8 mouse cellular contexts compared by ENCODE assay signal in the genomic region with DNA sequence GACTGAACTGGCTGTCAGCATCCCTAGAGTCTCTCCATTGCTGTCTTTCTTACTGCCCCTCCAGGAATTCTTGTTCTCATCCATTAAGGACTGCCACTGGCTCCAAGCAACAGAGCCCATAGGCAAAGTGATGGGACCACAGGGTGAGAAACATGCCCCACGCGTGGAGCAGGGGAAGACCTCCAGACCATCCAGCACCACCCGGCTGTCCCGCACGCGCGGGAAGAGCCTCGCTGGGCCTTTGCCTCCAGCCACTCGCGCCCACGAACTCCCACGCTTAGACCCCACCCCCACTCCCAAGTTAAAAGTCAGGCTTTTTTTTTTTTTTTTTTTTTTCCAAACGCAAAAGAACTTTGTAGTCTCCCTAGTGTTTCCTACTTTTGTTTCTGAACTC. TPM values are rescaled to one million over a fixed set of nuclear protein-coding genes. Genes with fewer than 3 reads are reported as not detected.
DNase-seq lines count a peak whose midpoint lies in the region; ATAC-seq and TF ChIP-seq lines count a peak whose summit lies in the region.

No protein-coding gene starts in this region.

- no peaks in the 10 kb centered on the region for H3K9me3 ChIP-seq in intestine, embryonic 14.5 days (ENCODE audit: control insufficient read depth, low read length)
- H3K9me3 ChIP-seq in midbrain, embryonic 15.5 days, result no peaks in the 10 kb centered on the region

- no peak for TF ChIP-seq CTCF in lung, adult 2 months (IDR thresholded peaks at IDR 0.05; ENCODE audit: insufficient read depth, low read length)
- TF ChIP-seq CTCF in embryonic fibroblast, embryonic 13.5 days (IDR thresholded peaks at IDR 0.05; ENCODE audit: borderline replicate concordance, insufficient read depth, low read length), result no peak

- H3K4me2 ChIP-seq in intestine, embryonic 14.5 days (ENCODE audit: low read length), result peak overlapping the region; percentile 92
- H3K4me2 ChIP-seq in midbrain, embryonic 15.5 days, result peak overlapping the region; percentile 99

- H3K27me3 ChIP-seq in intestine, embryonic 14.5 days (replicated peaks; ENCODE audit: control insufficient read depth, insufficient read depth, low read length), result no peaks in the 10 kb centered on the region
- peaks cover 17% of the 10 kb centered on the region; the same call in 1 of the 2 replicates for H3K27me3 ChIP-seq in midbrain, embryonic 15.5 days (replicated peaks)

- no peaks in the 10 kb centered on the region for H3K36me3 ChIP-seq in intestine, embryonic 14.5 days (ENCODE audit: control insufficient read depth, insufficient read depth, low read length)
- H3K36me3 ChIP-seq in midbrain, embryonic 15.5 days (replicated peaks), result no peaks in the 10 kb centered on the region

- ATAC-seq in intestine, embryonic 14.5 days (replicated peaks; ENCODE audit: low FRiP score, low TSS enrichment, low read depth), result peak; percentile 14; the same call in 1 of the 2 replicates
- no peak for ATAC-seq in midbrain, embryonic 15.5 days (replicated peaks)

- TF ChIP-seq POLR2A in lung, adult 2 months (IDR thresholded peaks at IDR 0.05; ENCODE audit: borderline replicate concordance, extremely low read depth, low read depth, low read length), result no peak
- no peak for TF ChIP-seq POLR2A in embryonic fibroblast, embryonic 13.5 days (IDR thresholded peaks at IDR 0.05; ENCODE audit: low read depth, low read length)

- peaks cover 6% of the 10 kb centered on the region for H3K4me1 ChIP-seq in lung, adult 2 months (ENCODE audit: control insufficient read depth, insufficient read depth, low read length)
- H3K4me1 ChIP-seq in embryonic fibroblast, embryonic 13.5 days (ENCODE audit: control insufficient read depth, insufficient read depth, low read length), result peaks cover 15% of the 10 kb centered on the region
- peaks cover 14% of the 10 kb centered on the region; the same call in 1 of the 2 replicates for H3K4me1 ChIP-seq in intestine, embryonic 14.5 days (replicated peaks; ENCODE audit: control insufficient read depth, insufficient read depth, low read length)
- H3K4me1 ChIP-seq in midbrain, embryonic 15.5 days, result peaks cover 19% of the 10 kb centered on the region

- peak overlapping the region; percentile 89 for H3K9ac ChIP-seq in intestine, embryonic 14.5 days (ENCODE audit: low read length)
- H3K9ac ChIP-seq in midbrain, embryonic 15.5 days, result peak overlapping the region; percentile 50; the same call in 1 of the 2 replicates

- 2% methylated on average over 13 of the region's 13 CpGs for WGBS in lung, adult 2 months
- 2% methylated on average over 13 of the region's 13 CpGs for WGBS in intestine, embryonic 14.5 days
- WGBS in midbrain, embryonic 15.5 days, result 2% methylated on average over 13 of the region's 13 CpGs

- peak; percentile 47 for DNase-seq in lung, adult 2 months
- no peak for DNase-seq in lung, postnatal 25 days (ENCODE audit: low spot score)
- DNase-seq in intestine, embryonic 14.5 days (ENCODE audit: low spot score), result no peak
- DNase-seq in left cerebral cortex, postnatal 36 days (ENCODE audit: low spot score in 2 of 2), result no peak
- DNase-seq in right cerebral cortex, postnatal 4 days, result no peak
- DNase-seq in urinary bladder, adult 2 months (ENCODE audit: low spot score), result no peak

- peak overlapping the region; percentile 63 for H3K27ac ChIP-seq in embryonic fibroblast, embryonic 13.5 days (ENCODE audit: insufficient read depth, low read length)
- H3K27ac ChIP-seq in intestine, embryonic 14.5 days (ENCODE audit: low read depth), result peak overlapping the region; percentile 66; the same call in 1 of the 2 replicates
- no peak overlapping the region for H3K27ac ChIP-seq in midbrain, embryonic 15.5 days

- intact Hi-C loops in left cerebral cortex, postnatal 36 days (cut with DNase I), result loop anchor here (5.0 kb wide), 1 partner anchor 285 kb away; no protein-coding TSS in a partner anchor

- H3K4me3 ChIP-seq in lung, adult 2 months (replicated peaks; ENCODE audit: extremely low read depth, low read depth, low read length), result peak overlapping the region; percentile 87
- H3K4me3 ChIP-seq in embryonic fibroblast, embryonic 13.5 days (ENCODE audit: insufficient read depth, low read length), result peak overlapping the region; percentile 53
- peak overlapping the region; percentile 71 for H3K4me3 ChIP-seq in intestine, embryonic 14.5 days (ENCODE audit: low read depth, low read length)
- peak overlapping the region; percentile 49 for H3K4me3 ChIP-seq in midbrain, embryonic 15.5 days

RNA-seq across cellular contexts. Expression of a gene that starts 0.7 kb away (rescaled TPM):
- polyA plus RNA-seq in lung, adult 2 months (2012; rRNA removed), result 69.1 and 76.4 TPM in 2 replicates
- polyA plus RNA-seq in embryonic fibroblast, embryonic 13.5 days (2011; ENCODE audit: insufficient read length, low read depth, missing spikeins), result 31.0 and 39.9 TPM in 2 replicates
- polyA plus RNA-seq in intestine, embryonic 14.5 days (2014; fragmentation: Nextera tagmentation; extraction: Ambion mirVana), result 15.5 and 16.9 TPM in 2 replicates
- 3.7 and 4.1 TPM in 2 replicates for polyA plus RNA-seq in midbrain, embryonic 15.5 days (2015; fragmentation: Nextera tagmentation; extraction: Ambion mirVana)
- total RNA-seq in left cerebral cortex, postnatal 36 days (2021), result 1 to 10 TPM; 4.0 to 5.8 TPM
- polyA plus RNA-seq in urinary bladder, adult 2 months (2012; rRNA removed), result 39.4 and 43.6 TPM in 2 replicates

RNA-seq across cellular contexts. Expression of a gene that starts 21.7 kb away (rescaled TPM):
- polyA plus RNA-seq in lung, adult 2 months (2012; rRNA removed), result not detected in 2 replicates
- polyA plus RNA-seq in embryonic fibroblast, embryonic 13.5 days (2011; ENCODE audit: insufficient read length, low read depth, missing spikeins), result not detected in 2 replicates
- polyA plus RNA-seq in intestine, embryonic 14.5 days (2014; fragmentation: Nextera tagmentation; extraction: Ambion mirVana), result not detected in 2 replicates
- polyA plus RNA-seq in midbrain, embryonic 15.5 days (2015; fragmentation: Nextera tagmentation; extraction: Ambion mirVana), result not detected in 2 replicates
- not detected for total RNA-seq in left cerebral cortex, postnatal 36 days (2021)
- polyA plus RNA-seq in urinary bladder, adult 2 months (2012; rRNA removed), result not detected in 2 replicates

RNA-seq across cellular contexts. Expression of a gene that starts 39.9 kb away (rescaled TPM):
- 0.41 and 0.53 TPM in 2 replicates for polyA plus RNA-seq in lung, adult 2 months (2012; rRNA removed)
- 3.5 and 4.2 TPM in 2 replicates for polyA plus RNA-seq in embryonic fibroblast, embryonic 13.5 days (2011; ENCODE audit: insufficient read length, low read depth, missing spikeins)
- 8.4 and 8.5 TPM in 2 replicates for polyA plus RNA-seq in intestine, embryonic 14.5 days (2014; fragmentation: Nextera tagmentation; extraction: Ambion mirVana)
- 0.83 and 1.0 TPM in 2 replicates for polyA plus RNA-seq in midbrain, embryonic 15.5 days (2015; fragmentation: Nextera tagmentation; extraction: Ambion mirVana)
- 1 to 10 TPM in 1 of 2 experiments, under 1 TPM in 1; 0.95 to 1.4 TPM for total RNA-seq in left cerebral cortex, postnatal 36 days (2021)
- 16.1 and 17.5 TPM in 2 replicates for polyA plus RNA-seq in urinary bladder, adult 2 months (2012; rRNA removed)
